Mouse (Mus musculus) liver, embryonic 15.5 days (tissue): ENCODE results near the gene Clstn2. TPM values are rescaled to one million over a fixed set of nuclear protein-coding genes. Genes with fewer than 3 reads are reported as not detected.

Source experiments
- ATAC-seq: fragments of 200-750 bp; cut with Nextera tagmentation; 2 replicates; pipeline ENCODE4 v1.8.0; 2017; ENCODE audit warnings: moderate number of reproducible peaks, mild to moderate bottlenecking, moderate library complexity; ENCODE audit not compliant: insufficient read depth
- H3K27ac ChIP-seq: fragments of 300-500 bp; sonication (generic); replicated peaks from 2 replicates; pipeline ENCODE4 v1.5.1; 2015; ENCODE audit warnings: mild to moderate bottlenecking, inconsistent platforms
- H3K27me3 ChIP-seq: fragments of 300-500 bp; sonication (generic); 2 replicates; pipeline ENCODE4 v1.6.1; 2015; ENCODE audit warnings: mild to moderate bottlenecking, inconsistent platforms
- H3K36me3 ChIP-seq: fragments of 300-500 bp; sonication (generic); replicated peaks from 2 replicates; pipeline ENCODE4 v1.6.1; 2015; ENCODE audit warnings: moderate library complexity, mild to moderate bottlenecking, inconsistent platforms
- H3K4me1 ChIP-seq: fragments of 300-500 bp; sonication (generic); replicated peaks from 2 replicates; pipeline ENCODE4 v1.6.1; 2015; ENCODE audit warnings: inconsistent platforms
- H3K4me2 ChIP-seq: fragments of 300-500 bp; sonication (generic); 2 replicates; pipeline ENCODE4 v1.6.1; 2015; ENCODE audit warnings: moderate library complexity, mild to moderate bottlenecking, inconsistent platforms
- H3K4me3 ChIP-seq: fragments of 300-500 bp; sonication (generic); replicated peaks from 2 replicates; pipeline ENCODE4 v1.5.1; 2015; ENCODE audit warnings: mild to moderate bottlenecking, inconsistent platforms
- H3K9ac ChIP-seq: fragments of 300-500 bp; sonication (generic); 2 replicates; pipeline ENCODE4 v1.6.1; 2015; ENCODE audit warnings: moderate library complexity, mild to moderate bottlenecking, inconsistent platforms
- H3K9me3 ChIP-seq: fragments of 300-500 bp; sonication (generic); replicated peaks from 2 replicates; pipeline ENCODE4 v1.6.1; 2016; ENCODE audit warnings: inconsistent platforms
- WGBS: fragments of 180-500 bp; shearing (Covaris S2); methylation state at CpG from one replicate; pipeline ENCODE4 v1.1.7; 2015; ENCODE audit warnings: mixed read lengths; ENCODE audit not compliant: insufficient replicate concordance; 5-methylcytosine and 5-hydroxymethylcytosine counted together
- polyA plus RNA-seq: library from polyadenylated mRNA; unstranded; fragments of >200 nt; fragmentation: Nextera tagmentation; extraction: Ambion mirVana; gene quantifications from 2 replicates; pipeline ENCODE4 v1.2.1, GENCODE M21; 2015

Gene Clstn2
- polyA plus RNA-seq, 1 experiment from 2014 or later = 0.06 TPM

GRCm38 (mm10) chr9:97672681-97673080 lies 360.3 kb downstream of the Clstn2 start:
- Histone ChIP-seq H3K4me3 (no peak overlapping the region), H3K4me2 (no peak overlapping the region), H3K36me3 (no peaks in the 10 kb centered on the region), H3K27ac (no peak overlapping the region), H3K4me1 (no peaks in the 10 kb centered on the region), H3K27me3 (no peaks in the 10 kb centered on the region), H3K9ac (no peak overlapping the region), H3K9me3 (no peaks in the 10 kb centered on the region)
- ATAC-seq = no peak
- 48% methylated on average over 5 of the region's 5 CpGs for WGBS

- Histone ChIP-seq H3K27ac (no peak overlapping the region), H3K9ac (no peak overlapping the region), H3K4me1 (no peaks in the 10 kb centered on the region), H3K4me3 (no peak overlapping the region), H3K9me3 (no peaks in the 10 kb centered on the region), H3K36me3 (no peaks in the 10 kb centered on the region), H3K4me2 (no peak overlapping the region), H3K27me3 (no peaks in the 10 kb centered on the region)
- WGBS = 40% methylated on average over 1 of the region's 1 CpGs
- no peak for ATAC-seq
Observed at GRCm38 (mm10) chr9:97672224-97672623, 360.8 kb downstream of the Clstn2 start.

GRCm38 (mm10) chr9:97670666-97671065 lies 362.3 kb downstream of the Clstn2 start:
- no peak overlapping the region for H3K4me2 ChIP-seq
- no peak overlapping the region for H3K9ac ChIP-seq
- no peaks in the 10 kb centered on the region for H3K9me3 ChIP-seq
- H3K27me3 ChIP-seq = no peaks in the 10 kb centered on the region
- no peak overlapping the region for H3K27ac ChIP-seq
- H3K4me1 ChIP-seq = no peaks in the 10 kb centered on the region
- WGBS = 65% methylated on average over 8 of the region's 8 CpGs
- ATAC-seq = no peak
- H3K4me3 ChIP-seq = no peak overlapping the region
- H3K36me3 ChIP-seq = no peaks in the 10 kb centered on the region

- no peak for ATAC-seq
- WGBS = 62% methylated on average over 4 of the region's 4 CpGs
- no peaks in the 10 kb centered on the region for H3K27me3 ChIP-seq
- H3K4me1 ChIP-seq = no peaks in the 10 kb centered on the region
- H3K4me2 ChIP-seq = no peak overlapping the region
- H3K27ac ChIP-seq = no peak overlapping the region
- no peaks in the 10 kb centered on the region for H3K9me3 ChIP-seq
- no peak overlapping the region for H3K9ac ChIP-seq
- no peak overlapping the region for H3K4me3 ChIP-seq
- no peaks in the 10 kb centered on the region for H3K36me3 ChIP-seq
Observed at GRCm38 (mm10) chr9:97660989-97661388, 372.0 kb downstream of the Clstn2 start.

- H3K4me1 ChIP-seq = no peaks in the 10 kb centered on the region
- H3K4me3 ChIP-seq = no peak overlapping the region
- no peak overlapping the region for H3K27ac ChIP-seq
- H3K4me2 ChIP-seq = no peak overlapping the region
- no peak overlapping the region for H3K9ac ChIP-seq
- H3K9me3 ChIP-seq = no peaks in the 10 kb centered on the region
- ATAC-seq = no peak
- H3K36me3 ChIP-seq = no peaks in the 10 kb centered on the region
- whole genome bisulfite sequencing = 36% methylated on average over 3 of the region's 3 CpGs
- no peaks in the 10 kb centered on the region for H3K27me3 ChIP-seq
Observed at GRCm38 (mm10) chr9:97658736-97659135, 374.2 kb downstream of the Clstn2 start.

- WGBS = 51% methylated on average over 3 of the region's 3 CpGs
- no peaks in the 10 kb centered on the region for H3K36me3 ChIP-seq
- ATAC-seq = no peak
Observed at GRCm38 (mm10) chr9:97648409-97648808, 384.6 kb downstream of the Clstn2 start.

GRCm38 (mm10) chr9:97645746-97646145 lies 387.2 kb downstream of the Clstn2 start:
- Histone ChIP-seq H3K4me1 (no peaks in the 10 kb centered on the region), H3K9ac (no peak overlapping the region), H3K4me2 (no peak overlapping the region), H3K27ac (no peak overlapping the region), H3K4me3 (no peak overlapping the region), H3K36me3 (no peaks in the 10 kb centered on the region), H3K9me3 (no peaks in the 10 kb centered on the region), H3K27me3 (no peaks in the 10 kb centered on the region)
- 45% methylated on average over 3 of the region's 3 CpGs for WGBS
- ATAC-seq = no peak

More at GRCm38 (mm10) chr9:97648409-97648808, 384.6 kb downstream of the Clstn2 start:
- no peak overlapping the region for H3K4me3 ChIP-seq
- no peak overlapping the region for H3K27ac ChIP-seq
- H3K4me1 ChIP-seq = no peaks in the 10 kb centered on the region
- H3K4me2 ChIP-seq = no peak overlapping the region
- no peaks in the 10 kb centered on the region for H3K9me3 ChIP-seq
- no peak overlapping the region for H3K9ac ChIP-seq
- no peaks in the 10 kb centered on the region for H3K27me3 ChIP-seq

- Histone ChIP-seq H3K9ac (no peak overlapping the region), H3K36me3 (no peaks in the 10 kb centered on the region), H3K9me3 (no peaks in the 10 kb centered on the region), H3K4me3 (no peak overlapping the region), H3K27ac (no peak overlapping the region), H3K4me2 (no peak overlapping the region), H3K4me1 (no peaks in the 10 kb centered on the region), H3K27me3 (no peaks in the 10 kb centered on the region)
- 32% methylated on average over 7 of the region's 7 CpGs for WGBS
- no peak for ATAC-seq
Observed at GRCm38 (mm10) chr9:97642396-97642795, 390.6 kb downstream of the Clstn2 start.

- no peak overlapping the region for H3K4me2 ChIP-seq
- H3K4me1 ChIP-seq = no peaks in the 10 kb centered on the region
- H3K4me3 ChIP-seq = no peak overlapping the region
- no peaks in the 10 kb centered on the region for H3K27me3 ChIP-seq
- WGBS = 60% methylated on average over 6 of the region's 6 CpGs
- no peak overlapping the region for H3K27ac ChIP-seq
- no peak overlapping the region for H3K9ac ChIP-seq
- no peak for ATAC-seq
- no peaks in the 10 kb centered on the region for H3K9me3 ChIP-seq
- no peaks in the 10 kb centered on the region for H3K36me3 ChIP-seq
Observed at GRCm38 (mm10) chr9:97639967-97640549, 392.9 kb downstream of the Clstn2 start.

- no peak overlapping the region for H3K27ac ChIP-seq
- H3K36me3 ChIP-seq = no peaks in the 10 kb centered on the region
- H3K4me1 ChIP-seq = no peaks in the 10 kb centered on the region
- H3K27me3 ChIP-seq = no peaks in the 10 kb centered on the region
- H3K4me2 ChIP-seq = no peak overlapping the region
- no peak overlapping the region for H3K9ac ChIP-seq
- no peak overlapping the region for H3K4me3 ChIP-seq
- no peaks in the 10 kb centered on the region for H3K9me3 ChIP-seq
- no peak for ATAC-seq
- WGBS = 69% methylated on average over 9 of the region's 9 CpGs
Observed at GRCm38 (mm10) chr9:97638683-97639354, 394.2 kb downstream of the Clstn2 start.

- no peak for ATAC-seq
- Histone ChIP-seq H3K9ac (no peak overlapping the region), H3K4me2 (no peak overlapping the region), H3K27ac (no peak overlapping the region), H3K9me3 (no peaks in the 10 kb centered on the region), H3K27me3 (no peaks in the 10 kb centered on the region), H3K36me3 (no peaks in the 10 kb centered on the region), H3K4me1 (no peaks in the 10 kb centered on the region), H3K4me3 (no peak overlapping the region)
- 38% methylated on average over 4 of the region's 4 CpGs for WGBS
Observed at GRCm38 (mm10) chr9:97635351-97635750, 397.6 kb downstream of the Clstn2 start.

- Histone ChIP-seq H3K9ac (no peak overlapping the region), H3K27me3 (no peaks in the 10 kb centered on the region), H3K36me3 (no peaks in the 10 kb centered on the region), H3K27ac (no peak overlapping the region), H3K4me2 (no peak overlapping the region), H3K4me3 (no peak overlapping the region), H3K9me3 (no peaks in the 10 kb centered on the region), H3K4me1 (no peaks in the 10 kb centered on the region)
- 62% methylated on average over 3 of the region's 3 CpGs for WGBS
- ATAC-seq = no peak
Observed at GRCm38 (mm10) chr9:97634831-97635230, 398.1 kb downstream of the Clstn2 start.
